Mouse (Mus musculus) kidney, embryonic 15.5 days (tissue): ENCODE measurements around the gene Ager. TPM values are rescaled to one million over a fixed set of nuclear protein-coding genes. Genes with fewer than 3 reads are reported as not detected.

Experiments used
- ATAC-seq: fragments of 200-750 bp; cut with Nextera tagmentation; replicated peaks from 2 replicates; pipeline ENCODE4 v1.8.0; 2017; ENCODE audit warnings: moderate TSS enrichment; ENCODE audit not compliant: low FRiP score
- H3K27ac ChIP-seq: fragments of 300-500 bp; sonication (generic); 2 replicates; pipeline ENCODE4 v1.5.1; 2015; ENCODE audit warnings: mild to moderate bottlenecking, inconsistent platforms
- H3K27me3 ChIP-seq: fragments of 300-500 bp; sonication (generic); 2 replicates; pipeline ENCODE4 v1.6.1; 2015; ENCODE audit warnings: inconsistent platforms
- H3K36me3 ChIP-seq: fragments of 300-500 bp; sonication (generic); 2 replicates; pipeline ENCODE4 v1.6.1; 2015; ENCODE audit warnings: inconsistent platforms
- H3K4me1 ChIP-seq: fragments of 300-500 bp; sonication (generic); 2 replicates; pipeline ENCODE4 v1.6.1; 2015; ENCODE audit warnings: inconsistent platforms
- H3K4me2 ChIP-seq: fragments of 300-500 bp; sonication (generic); 2 replicates; pipeline ENCODE4 v1.6.1; 2015; ENCODE audit warnings: moderate library complexity, mild to moderate bottlenecking, inconsistent platforms
- H3K4me3 ChIP-seq: fragments of 300-500 bp; sonication (generic); replicated peaks from 2 replicates; pipeline ENCODE4 v1.5.1; 2015; ENCODE audit warnings: mild to moderate bottlenecking, inconsistent platforms
- H3K9ac ChIP-seq: fragments of 300-500 bp; sonication (generic); 2 replicates; pipeline ENCODE4 v1.6.1; 2015; ENCODE audit warnings: mild to moderate bottlenecking, inconsistent platforms
- H3K9me3 ChIP-seq: fragments of 300-500 bp; sonication (generic); replicated peaks from 2 replicates; pipeline ENCODE4 v1.6.1; 2016; ENCODE audit warnings: inconsistent platforms
- WGBS: fragments of 180-500 bp; shearing (Covaris S2); methylation state at CpG from one replicate; pipeline ENCODE4 v1.1.7; 2015; ENCODE audit warnings: mixed read lengths; 5-methylcytosine and 5-hydroxymethylcytosine counted together
- polyA plus RNA-seq: library from polyadenylated mRNA; unstranded; fragments of >200 nt; fragmentation: Nextera tagmentation; extraction: Ambion mirVana; gene quantifications from 2 replicates; pipeline ENCODE4 v1.2.1, GENCODE M21; 2015

The Ager gene
- polyA plus RNA-seq, result 6.5 and 7.5 TPM in 2 replicates

DNA sequence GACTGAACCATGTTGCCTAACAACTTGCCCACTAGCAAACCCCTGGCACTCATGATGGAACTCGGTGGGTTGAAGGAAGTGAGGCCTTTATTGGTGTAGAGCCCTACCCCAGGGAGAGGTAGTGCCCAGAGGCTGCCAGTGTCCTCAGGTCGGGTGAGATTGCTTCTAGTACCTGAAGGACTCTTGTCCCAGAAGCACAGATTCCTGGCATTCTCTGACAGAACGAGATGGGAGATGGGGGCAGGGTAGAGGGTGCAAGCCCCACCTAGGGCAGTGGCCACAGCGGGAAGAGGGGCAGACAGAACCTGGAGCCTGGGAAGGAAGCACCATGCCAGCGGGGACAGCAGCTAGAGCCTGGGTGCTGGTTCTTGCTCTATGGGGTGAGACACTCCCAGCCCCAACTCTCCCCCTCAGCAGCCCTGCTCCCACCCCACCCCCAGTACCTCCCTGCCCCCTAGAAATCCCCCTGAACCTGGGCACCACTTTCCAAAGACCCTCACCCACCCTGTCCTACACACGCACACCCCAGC, at the start of gene Ager:
Ager (plus strand) TSS at position 297 of the 530 bp plus-strand sequence.
- H3K4me1 ChIP-seq, result peaks cover 82% of the 10 kb centered on the region
- peak within 1 kb of the TSS; percentile 27 for H3K4me2 ChIP-seq
- ATAC-seq, result no peak
- H3K9me3 ChIP-seq, result no peaks in the 10 kb centered on the region
- H3K27me3 ChIP-seq, result no peaks in the 10 kb centered on the region
- H3K9ac ChIP-seq, result peak within 1 kb of the TSS; percentile 26; the same call in 1 of the 2 replicates
- 31% methylated on average over 6 of the region's 6 CpGs for WGBS
- H3K4me3 ChIP-seq, result no peak within 1 kb of the TSS
- H3K36me3 ChIP-seq, result peaks cover 56% of the 10 kb centered on the region
- peak within 1 kb of the TSS; percentile 64 for H3K27ac ChIP-seq

GRCm38 (mm10) chr17:34549156-34549555, 48.5 kb upstream of the Ager start:
- no peak overlapping the region for H3K4me3 ChIP-seq
- H3K36me3 ChIP-seq, result no peaks in the 10 kb centered on the region
- no peak overlapping the region for H3K4me2 ChIP-seq
- H3K9ac ChIP-seq, result no peak overlapping the region
- WGBS, result 94% methylated on average over 3 of the region's 3 CpGs
- H3K27me3 ChIP-seq, result no peaks in the 10 kb centered on the region
- no peak for ATAC-seq
- no peaks in the 10 kb centered on the region for H3K9me3 ChIP-seq
- H3K4me1 ChIP-seq, result no peaks in the 10 kb centered on the region
- no peak overlapping the region for H3K27ac ChIP-seq

GRCm38 (mm10) chr17:34549843-34550242, 47.8 kb upstream of the Ager start:
- no peaks in the 10 kb centered on the region for H3K4me1 ChIP-seq
- H3K4me3 ChIP-seq, result no peak overlapping the region
- H3K9me3 ChIP-seq, result no peaks in the 10 kb centered on the region
- H3K27ac ChIP-seq, result no peak overlapping the region
- H3K27me3 ChIP-seq, result no peaks in the 10 kb centered on the region
- H3K4me2 ChIP-seq, result no peak overlapping the region
- H3K36me3 ChIP-seq, result no peaks in the 10 kb centered on the region
- H3K9ac ChIP-seq, result no peak overlapping the region
- no peak for ATAC-seq
- 70% methylated on average over 2 of the region's 2 CpGs for WGBS

DNA sequence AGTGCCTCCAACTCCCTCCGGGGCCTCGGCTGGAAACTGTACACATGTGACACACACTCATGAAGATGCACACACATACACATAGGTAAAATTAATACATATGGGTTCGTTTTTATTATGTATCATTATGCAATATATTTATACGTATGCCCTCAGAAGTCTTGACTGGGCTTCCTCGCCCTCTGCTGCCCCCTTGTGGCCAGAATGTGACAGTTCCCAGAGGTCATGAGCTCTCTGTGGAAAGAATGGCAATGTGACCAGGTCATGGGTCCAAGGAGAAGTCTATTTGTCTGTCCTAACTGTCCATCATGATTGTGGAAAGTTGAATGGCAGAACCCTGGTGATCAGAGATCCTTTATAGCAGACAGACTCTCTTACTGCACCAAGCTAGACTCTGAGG, 42.2 kb upstream of the Ager start:
- Histone ChIP-seq H3K36me3 (no peaks in the 10 kb centered on the region), H3K4me1 (no peaks in the 10 kb centered on the region), H3K9ac (no peak overlapping the region), H3K4me2 (no peak overlapping the region), H3K27me3 (no peaks in the 10 kb centered on the region), H3K4me3 (no peak overlapping the region), H3K9me3 (no peaks in the 10 kb centered on the region), H3K27ac (no peak overlapping the region)
- 24% methylated on average over 5 of the region's 5 CpGs for WGBS
- ATAC-seq, result no peak

DNA sequence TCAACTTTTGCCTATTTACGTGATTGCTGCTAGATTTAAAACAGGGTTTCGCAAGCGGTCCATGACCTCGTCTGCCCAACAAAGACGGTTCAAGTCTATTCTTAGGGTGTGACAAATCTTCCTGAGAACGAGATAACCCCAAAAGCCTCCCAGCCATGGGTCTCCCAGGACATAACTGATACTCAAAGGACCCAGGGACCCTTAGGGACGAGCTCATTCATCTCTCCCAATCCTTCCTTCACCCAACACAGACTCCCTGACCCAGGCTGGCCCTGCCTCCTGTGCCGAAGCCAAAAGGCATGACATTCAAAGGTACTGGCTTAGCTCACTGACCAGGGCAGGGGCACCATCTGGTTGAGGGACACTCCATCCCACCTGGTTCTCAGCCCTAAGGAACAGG, 41.3 kb upstream of the Ager start:
- no peak overlapping the region for H3K9ac ChIP-seq
- ATAC-seq, result no peak
- no peak overlapping the region for H3K4me3 ChIP-seq
- no peak overlapping the region for H3K27ac ChIP-seq
- no peaks in the 10 kb centered on the region for H3K9me3 ChIP-seq
- peaks cover 4% of the 10 kb centered on the region; the same call in 1 of the 2 replicates for H3K4me1 ChIP-seq
- no peaks in the 10 kb centered on the region for H3K27me3 ChIP-seq
- H3K4me2 ChIP-seq, result no peak overlapping the region
- no peaks in the 10 kb centered on the region for H3K36me3 ChIP-seq
- 87% methylated on average over 8 of the region's 8 CpGs for WGBS

- WGBS, result 38% methylated on average over 11 of the region's 11 CpGs
- Histone ChIP-seq H3K27me3 (no peaks in the 10 kb centered on the region), H3K36me3 (no peaks in the 10 kb centered on the region), H3K4me1 (peaks cover 4% of the 10 kb centered on the region; the same call in 1 of the 2 replicates), H3K27ac (peak overlapping the region; percentile 30; the same call in 1 of the 2 replicates), H3K9ac (no peak overlapping the region), H3K4me3 (no peak overlapping the region), H3K9me3 (no peaks in the 10 kb centered on the region), H3K4me2 (no peak overlapping the region)
- no peak for ATAC-seq
Measured at GRCm38 (mm10) chr17:34557411-34557810, 40.3 kb upstream of the Ager start.

DNA sequence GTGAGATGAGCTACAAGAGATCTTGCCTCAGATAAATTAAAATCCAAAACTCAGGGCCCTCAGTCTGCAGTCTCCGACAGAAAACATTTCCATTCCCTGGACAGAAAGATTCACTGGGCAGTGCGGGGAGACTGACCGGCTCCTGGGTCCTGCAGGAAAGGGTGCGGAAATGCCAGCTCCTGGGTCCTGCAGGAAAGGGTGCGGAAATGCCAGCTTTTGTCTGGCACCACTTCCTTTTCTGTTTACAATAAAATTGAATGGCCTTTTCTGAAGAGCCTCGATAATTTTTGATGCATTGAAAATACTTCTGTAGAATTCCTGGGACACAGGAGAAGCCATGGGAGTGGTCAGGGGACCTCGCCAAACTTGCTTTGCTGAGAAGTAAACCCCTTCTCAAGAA, 38.5 kb upstream of the Ager start:
- H3K4me1 ChIP-seq, result peaks cover 9% of the 10 kb centered on the region
- H3K9me3 ChIP-seq, result no peaks in the 10 kb centered on the region
- no peak overlapping the region for H3K4me3 ChIP-seq
- H3K27ac ChIP-seq, result no peak overlapping the region
- no peak overlapping the region for H3K4me2 ChIP-seq
- no peak overlapping the region for H3K9ac ChIP-seq
- ATAC-seq, result no peak
- WGBS, result 87% methylated on average over 7 of the region's 7 CpGs
- no peaks in the 10 kb centered on the region for H3K36me3 ChIP-seq
- H3K27me3 ChIP-seq, result no peaks in the 10 kb centered on the region

GRCm38 (mm10) chr17:34559895-34560294, 37.8 kb upstream of the Ager start:
- WGBS, result 27% methylated on average over 15 of the region's 15 CpGs

GRCm38 (mm10) chr17:34560438-34560837, 37.2 kb upstream of the Ager start:
- 93% methylated on average over 6 of the region's 6 CpGs for WGBS
- ATAC-seq, result no peak
- no peak overlapping the region for H3K9ac ChIP-seq

More at GRCm38 (mm10) chr17:34559895-34560294, 37.8 kb upstream of the Ager start:
- Histone ChIP-seq H3K4me3 (no peak overlapping the region), H3K4me2 (no peak overlapping the region), H3K9ac (no peak overlapping the region), H3K36me3 (no peaks in the 10 kb centered on the region), H3K9me3 (no peaks in the 10 kb centered on the region), H3K27ac (no peak overlapping the region), H3K27me3 (no peaks in the 10 kb centered on the region), H3K4me1 (peaks cover 16% of the 10 kb centered on the region)
- no peak for ATAC-seq

GRCm38 (mm10) chr17:34561200-34561599, 36.5 kb upstream of the Ager start:
- peaks cover 23% of the 10 kb centered on the region for H3K4me1 ChIP-seq
- peak overlapping the region; percentile 48 for H3K27ac ChIP-seq
- no peak overlapping the region for H3K9ac ChIP-seq
- no peaks in the 10 kb centered on the region for H3K36me3 ChIP-seq
- H3K4me3 ChIP-seq, result no peak overlapping the region
- H3K27me3 ChIP-seq, result no peaks in the 10 kb centered on the region
- no peaks in the 10 kb centered on the region for H3K9me3 ChIP-seq
- ATAC-seq, result no peak
- H3K4me2 ChIP-seq, result 0 out of 2 replicates have a peak overlapping the region, but pooled peaks have one; percentile 19
- WGBS, result 51% methylated on average over 8 of the region's 8 CpGs

More at GRCm38 (mm10) chr17:34560438-34560837, 37.2 kb upstream of the Ager start:
- no peaks in the 10 kb centered on the region for H3K27me3 ChIP-seq
- H3K36me3 ChIP-seq, result no peaks in the 10 kb centered on the region
- H3K27ac ChIP-seq, result no peak overlapping the region
- H3K4me3 ChIP-seq, result no peak overlapping the region
- 0 out of 2 replicates have a peak overlapping the region, but pooled peaks have one; percentile 19 for H3K4me2 ChIP-seq
- H3K9me3 ChIP-seq, result no peaks in the 10 kb centered on the region
- H3K4me1 ChIP-seq, result peaks cover 22% of the 10 kb centered on the region

DNA sequence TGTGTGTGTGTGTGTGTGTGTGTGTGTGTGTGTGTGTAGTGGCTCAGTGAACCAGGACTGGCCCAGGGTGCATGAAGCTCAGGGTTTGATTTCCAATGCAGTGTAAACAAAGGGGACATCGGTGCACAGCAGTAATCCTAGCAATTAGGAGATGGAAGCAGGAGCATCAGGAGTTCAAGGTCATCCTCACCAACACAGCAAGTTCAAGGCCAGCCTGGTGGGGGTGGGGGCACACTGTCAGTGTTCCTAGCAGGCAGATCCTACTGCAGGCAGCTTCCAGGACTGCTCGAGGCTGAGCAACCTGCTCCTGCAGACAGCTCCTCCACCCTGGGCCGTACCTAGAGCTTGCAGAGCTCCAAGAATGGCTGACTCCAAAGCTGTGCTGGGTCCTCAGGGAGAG, 35.1 kb upstream of the Ager start:
- no peaks in the 10 kb centered on the region for H3K27me3 ChIP-seq
- ATAC-seq, result no peak
- H3K36me3 ChIP-seq, result no peaks in the 10 kb centered on the region
- no peak overlapping the region for H3K27ac ChIP-seq
- 60% methylated on average over 3 of the region's 3 CpGs for WGBS
- H3K9ac ChIP-seq, result no peak overlapping the region
- no peak overlapping the region for H3K4me2 ChIP-seq
- peaks cover 27% of the 10 kb centered on the region for H3K4me1 ChIP-seq
- H3K9me3 ChIP-seq, result no peaks in the 10 kb centered on the region
- H3K4me3 ChIP-seq, result no peak overlapping the region

DNA sequence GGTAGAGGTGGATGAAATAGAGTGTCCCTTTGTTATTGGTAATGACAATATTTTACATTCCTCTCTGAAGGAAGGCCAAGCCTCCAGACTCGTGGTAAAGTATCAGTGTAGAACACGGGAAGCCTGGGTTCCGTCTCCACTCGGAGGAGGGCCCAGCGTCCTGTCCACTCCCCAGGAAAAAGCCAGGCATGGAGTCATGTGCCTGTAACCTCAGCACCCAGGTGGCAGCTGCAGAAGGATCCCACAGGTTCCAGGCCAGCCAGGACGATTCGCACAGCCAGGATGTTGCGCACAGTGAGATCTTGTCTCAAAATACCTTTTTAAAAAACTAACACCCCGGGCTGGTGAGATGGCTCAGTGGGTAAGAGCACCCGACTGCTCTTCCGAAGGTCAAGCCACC, 34.3 kb upstream of the Ager start:
- H3K27me3 ChIP-seq, result no peaks in the 10 kb centered on the region
- 60% methylated on average over 11 of the region's 11 CpGs for WGBS
- no peak overlapping the region for H3K27ac ChIP-seq
- no peaks in the 10 kb centered on the region for H3K9me3 ChIP-seq
- H3K9ac ChIP-seq, result no peak overlapping the region
- peaks cover 27% of the 10 kb centered on the region for H3K4me1 ChIP-seq
- ATAC-seq, result no peak
- no peak overlapping the region for H3K4me2 ChIP-seq
- no peaks in the 10 kb centered on the region for H3K36me3 ChIP-seq
- H3K4me3 ChIP-seq, result no peak overlapping the region

- Histone ChIP-seq H3K27me3 (no peaks in the 10 kb centered on the region), H3K9me3 (no peaks in the 10 kb centered on the region), H3K4me1 (peaks cover 27% of the 10 kb centered on the region), H3K27ac (peak within 1 kb of the TSS; percentile 88), H3K36me3 (no peaks in the 10 kb centered on the region), H3K4me2 (peak within 1 kb of the TSS; percentile 49), H3K9ac (peak within 1 kb of the TSS; percentile 18; the same call in 1 of the 2 replicates), H3K4me3 (peak within 1 kb of the TSS; percentile 29)
- WGBS, result 6% methylated on average over 6 of the region's 6 CpGs
- ATAC-seq, result peak; percentile 59
Measured at GRCm38 (mm10) chr17:34564003-34564421, 33.6 kb upstream of the Ager start, which contains the start of gene Notch4. Notch4 (plus strand) TSS chr17:34564268.
